Comparison of ENCODE assay signal across 10 mouse cellular contexts in genomic region chr4:134409286-134409685, GRCm38 (mm10). TPM values are rescaled to one million over a fixed set of nuclear protein-coding genes. Genes with fewer than 3 reads are reported as not detected.
A peak's percentile ranks its signal among the peaks of the same experiment; 100 is the strongest.
DNase-seq lines count a peak whose midpoint lies in the region; ATAC-seq and TF ChIP-seq lines count a peak whose summit lies in the region.
"Had no signal": no experiment of that assay in that cellular context is flagged by ENCODE, and none has a peak within 500 bp of the region (broad histone marks: within the 10 kb centered on the region; RNA-seq: fewer than 3 reads in every experiment).

No protein-coding gene starts in this region.

- H3K9ac ChIP-seq in kidney, postnatal 0 days (ENCODE audit: low read depth, low read length), result no peak overlapping the region
- no peak overlapping the region for H3K9ac ChIP-seq in MEL (ENCODE audit: control insufficient read depth, low read depth, low read length, poor library complexity, severe bottlenecking)
- H3K9ac ChIP-seq: hindbrain, embryonic 15.5 days; limb, embryonic 13.5 days had no signal

- no peak overlapping the region for H3K27ac ChIP-seq in kidney, postnatal 0 days
- H3K27ac ChIP-seq in MEL (ENCODE audit: control insufficient read depth, low read depth, low read length), result no peak overlapping the region
- H3K27ac ChIP-seq: hindbrain, embryonic 15.5 days; limb, embryonic 13.5 days had no signal

- peak; percentile 59 for TF ChIP-seq RAD21 in MEL (IDR thresholded peaks at IDR 0.05; ENCODE audit: low read depth, low read length)

- no peak for TF ChIP-seq POLR2A in MEL (IDR thresholded peaks at IDR 0.05; ENCODE audit: control insufficient read depth in 1 of 2, insufficient read depth in 1 of 2, low read depth in 1 of 2, low read length in 2 of 2, poor library complexity in 1 of 2)

- H3K4me1 ChIP-seq in kidney, postnatal 0 days (replicated peaks; ENCODE audit: insufficient read depth, low read length), result no peaks in the 10 kb centered on the region
- no peaks in the 10 kb centered on the region for H3K4me1 ChIP-seq in MEL (ENCODE audit: control insufficient read depth in 1 of 2, insufficient read depth in 2 of 2, low read length in 2 of 2)
- H3K4me1 ChIP-seq: hindbrain, embryonic 15.5 days; limb, embryonic 13.5 days had no signal

- 0 out of 2 replicates have a peak, but pooled peaks cover under 1% of the 10 kb centered on the region for H3K36me3 ChIP-seq in kidney, postnatal 0 days (ENCODE audit: insufficient read depth, low read length)
- no peaks in the 10 kb centered on the region for H3K36me3 ChIP-seq in MEL (ENCODE audit: control insufficient read depth in 1 of 2, insufficient read depth in 2 of 2, low read length in 2 of 2)
- H3K36me3 ChIP-seq: hindbrain, embryonic 15.5 days had no signal

- H3K4me3 ChIP-seq in kidney, postnatal 0 days (replicated peaks; ENCODE audit: low read depth, low read length), result no peak overlapping the region
- H3K4me3 ChIP-seq in MEL (ENCODE audit: control insufficient read depth in 1 of 2, insufficient read depth in 1 of 2, low read depth in 2 of 2, low read length in 2 of 2), result no peak overlapping the region
- H3K4me3 ChIP-seq: hindbrain, embryonic 15.5 days; limb, embryonic 13.5 days had no signal

- no peaks in the 10 kb centered on the region for H3K79me2 ChIP-seq in MEL (ENCODE audit: control insufficient read depth, insufficient read depth, low read length, poor library complexity)

- 69% methylated on average over 5 of the region's 5 CpGs for WGBS in kidney, postnatal 0 days

- no peaks in the 10 kb centered on the region for H3K27me3 ChIP-seq in kidney, postnatal 0 days (ENCODE audit: insufficient read depth, low read length)
- H3K27me3 ChIP-seq in MEL (ENCODE audit: control insufficient read depth in 1 of 2, insufficient read depth in 2 of 2, low read length in 2 of 2), result no peaks in the 10 kb centered on the region
- H3K27me3 ChIP-seq: hindbrain, embryonic 15.5 days; limb, embryonic 13.5 days had no signal

- no peak for TF ChIP-seq EP300 in MEL (IDR thresholded peaks at IDR 0.05; ENCODE audit: low read depth in 1 of 2, low read length in 2 of 2)

- no peak overlapping the region for H3K4me2 ChIP-seq in kidney, postnatal 0 days (ENCODE audit: low read length)
- H3K4me2 ChIP-seq: hindbrain, embryonic 15.5 days; limb, embryonic 13.5 days had no signal

- no peak for DNase-seq in kidney, postnatal 0 days (ENCODE audit: low spot score)
- DNase-seq in kidney, adult 9 months, result no peak
- DNase-seq in B cell, adult 2 months, result peak; percentile 62 to 65
- DNase-seq in MEL (ENCODE audit: low read depth, low spot score), result peak; percentile 59
- peak; percentile 53 for DNase-seq in naive thymus-derived CD4-positive, alpha-beta T cell, adult 2 months (ENCODE audit: low read depth)
- no peak for DNase-seq in frontal cortex, postnatal 25 days (ENCODE audit: low spot score in 2 of 2)
- DNase-seq in adrenal gland, adult 8-10 months, result no peak
- DNase-seq: gastrocnemius, postnatal 14 days had no signal

- TF ChIP-seq CTCF in kidney, postnatal 0 days (IDR thresholded peaks at IDR 0.05; ENCODE audit: low read depth), result peak; percentile 56
- peak; percentile 67 to 80 (median 70) for TF ChIP-seq CTCF in MEL (IDR thresholded peaks at IDR 0.05 in 2 of 3, conservative IDR thresholded peaks at IDR 0.05 in 1 of 3; ENCODE audit: control insufficient read depth in 1 of 3, insufficient read depth in 1 of 3, low read depth in 2 of 3, low read length in 3 of 3, poor library complexity in 1 of 3, severe bottlenecking in 1 of 3)

- H3K9me3 ChIP-seq in kidney, postnatal 0 days (replicated peaks; ENCODE audit: low read length), result no peaks in the 10 kb centered on the region
- H3K9me3 ChIP-seq in MEL (replicated peaks; ENCODE audit: insufficient read depth, low read length), result no peaks in the 10 kb centered on the region
- H3K9me3 ChIP-seq: hindbrain, embryonic 15.5 days had no signal

- no peak for ATAC-seq in kidney, postnatal 0 days (replicated peaks; ENCODE audit: low FRiP score, low read depth)

TF ChIP-seq in MEL, 35 proteins besides CTCF, POLR2A, EP300 and RAD21:
- TF ChIP-seq GABPA (IDR thresholded peaks at IDR 0.05; ENCODE audit: low read depth, low read length) (no peak), JUND (IDR thresholded peaks at IDR 0.05; ENCODE audit: low read depth, low read length) (no peak), USF1 (IDR thresholded peaks at IDR 0.05; ENCODE audit: low read depth, low read length) (no peak), SMC3 (IDR thresholded peaks at IDR 0.05; ENCODE audit: low read depth, low read length) (peak; percentile 59), TAL1 (IDR thresholded peaks at IDR 0.05; ENCODE audit: low read length) (no peak), MYC (IDR thresholded peaks at IDR 0.05; ENCODE audit: low read depth, low read length) (no peak), ETS1 (IDR thresholded peaks at IDR 0.05; ENCODE audit: low read depth, low read length) (no peak), ZC3H11A (IDR thresholded peaks at IDR 0.05; ENCODE audit: low read depth, low read length) (peak; percentile 42; the same call in 1 of the 2 replicates), CHD2 (IDR thresholded peaks at IDR 0.05; ENCODE audit: low read length) (no peak), POLR2AphosphoS2 (IDR thresholded peaks at IDR 0.05; ENCODE audit: low read length) (no peak), GATA1 (IDR thresholded peaks at IDR 0.05; ENCODE audit: low read depth, low read length) (no peak), HCFC1 (IDR thresholded peaks at IDR 0.05; ENCODE audit: low read depth, low read length) (no peak), ELF1 (IDR thresholded peaks at IDR 0.05; ENCODE audit: low read depth, low read length) (no peak)

RNA-seq across cellular contexts. Expression of gene Pafah2, which starts 13.2 kb away (rescaled TPM):
- polyA plus RNA-seq in kidney, postnatal 0 days (2015; fragmentation: Nextera tagmentation; extraction: Ambion mirVana), result 22.7 and 24.4 TPM in 2 replicates
- 6.0 TPM in 2 replicates for total RNA-seq in MEL (2012; rRNA removed)
- 10 to 100 TPM in 1 of 2 experiments, not detected in 1; 10.6 TPM for polyA plus RNA-seq in MEL (2012; ENCODE audit: insufficient read depth in 1 of 2, insufficient read length in 2 of 2, low read depth in 1 of 2, low replicate concordance in 2 of 2, missing spikeins in 1 of 2)
- total RNA-seq in adrenal gland, adult 8-10 months (2022), result 10 to 100 TPM; 13.9 to 21.7 (median 19.0) TPM

RNA-seq across cellular contexts. Expression of gene Extl1, which starts 25.6 kb away (rescaled TPM):
- 0.70 and 0.86 TPM in 2 replicates for polyA plus RNA-seq in kidney, postnatal 0 days (2015; fragmentation: Nextera tagmentation; extraction: Ambion mirVana)
- total RNA-seq in MEL (2012; rRNA removed), result 0.03 and 0.04 TPM in 2 replicates
- polyA plus RNA-seq in MEL (2012; ENCODE audit: insufficient read depth in 1 of 2, insufficient read length in 2 of 2, low read depth in 1 of 2, low replicate concordance in 2 of 2, missing spikeins in 1 of 2), result under 1 TPM in 1 of 2 experiments, not detected in 1; 0.33 TPM
- 10 to 100 TPM in 2 of 4 experiments, 1 to 10 TPM in 2; 3.3 to 15.4 (median 9.4) TPM for total RNA-seq in adrenal gland, adult 8-10 months (2022)

RNA-seq across cellular contexts. Expression of gene Stmn1, which starts 58.8 kb away (rescaled TPM):
- 926 and 1,019 TPM in 2 replicates for polyA plus RNA-seq in kidney, postnatal 0 days (2015; fragmentation: Nextera tagmentation; extraction: Ambion mirVana)
- total RNA-seq in MEL (2012; rRNA removed), result 200 and 214 TPM in 2 replicates
- polyA plus RNA-seq in MEL (2012; ENCODE audit: insufficient read depth in 1 of 2, insufficient read length in 2 of 2, low read depth in 1 of 2, low replicate concordance in 2 of 2, missing spikeins in 1 of 2), result 100 to 1,000 TPM in 1 of 2 experiments, not detected in 1; 350 TPM
- total RNA-seq in adrenal gland, adult 8-10 months (2022), result 10 to 100 TPM; 20.9 to 31.8 (median 30.0) TPM

Comparison
In these comparisons a context has a peak if more than half of its experiments do, and no peak if none do; other contexts are left out.
1. DNase-seq: peak in B cell, adult 2 months (2 of 2), MEL (single experiment) and naive thymus-derived CD4-positive, alpha-beta T cell, adult 2 months (single experiment); none in kidney, postnatal 0 days (single experiment), kidney, adult 9 months (single experiment), frontal cortex, postnatal 25 days (0 of 2) and adrenal gland, adult 8-10 months (single experiment).